Mouse (Mus musculus): Measurements from ENCODE around the gene Ywhae. TPM values are rescaled to one million over a fixed set of nuclear protein-coding genes. Genes with fewer than 3 reads are reported as not detected.
"Not testable (repeated sequence)": the region's sequence is repeated elsewhere in the genome, so short reads cannot be mapped to it uniquely, and the experiment has no call there.

The Ywhae gene
- polyA plus RNA-seq, 1 experiment from 2014 or later, result 1,137 TPM

DNA sequence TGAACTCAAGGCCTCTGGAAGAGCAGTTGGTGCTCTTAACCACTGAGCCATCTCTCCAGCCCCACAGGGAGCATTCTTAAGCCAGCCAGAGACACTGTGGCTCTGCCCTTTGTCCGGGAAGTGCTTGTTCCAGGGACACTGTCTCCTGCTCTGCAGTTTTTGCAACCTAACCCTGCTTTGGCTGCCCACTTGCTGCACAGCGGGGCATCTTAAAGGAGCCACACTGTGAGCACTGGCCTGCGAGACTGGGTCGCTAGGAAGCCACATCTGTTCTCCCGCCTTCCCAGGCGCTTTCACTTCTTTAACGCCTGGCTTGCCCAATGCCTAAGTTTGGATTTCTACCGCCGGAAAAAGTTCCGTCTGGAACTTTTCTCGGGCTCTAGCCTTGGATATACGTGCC, 17.1 kb upstream of the Ywhae start:
- H3K27ac ChIP-seq, result no peak overlapping the region
- H3K9me3 ChIP-seq (replicated peaks), result peaks cover 2% of the 10 kb centered on the region; the same call in 1 of the 2 replicates
- WGBS, result 21% methylated on average over 12 of the region's 12 CpGs
- no peaks in the 10 kb centered on the region for H3K27me3 ChIP-seq (ENCODE audit: low read depth, poor library complexity, severe bottlenecking)
- no peak overlapping the region for H3K4me3 ChIP-seq
- 0 out of 2 replicates have a peak, but pooled peaks cover 3% of the 10 kb centered on the region for H3K4me1 ChIP-seq
- no peaks in the 10 kb centered on the region for H3K36me3 ChIP-seq
- no peak for DNase-seq (ENCODE audit: low spot score)

DNA sequence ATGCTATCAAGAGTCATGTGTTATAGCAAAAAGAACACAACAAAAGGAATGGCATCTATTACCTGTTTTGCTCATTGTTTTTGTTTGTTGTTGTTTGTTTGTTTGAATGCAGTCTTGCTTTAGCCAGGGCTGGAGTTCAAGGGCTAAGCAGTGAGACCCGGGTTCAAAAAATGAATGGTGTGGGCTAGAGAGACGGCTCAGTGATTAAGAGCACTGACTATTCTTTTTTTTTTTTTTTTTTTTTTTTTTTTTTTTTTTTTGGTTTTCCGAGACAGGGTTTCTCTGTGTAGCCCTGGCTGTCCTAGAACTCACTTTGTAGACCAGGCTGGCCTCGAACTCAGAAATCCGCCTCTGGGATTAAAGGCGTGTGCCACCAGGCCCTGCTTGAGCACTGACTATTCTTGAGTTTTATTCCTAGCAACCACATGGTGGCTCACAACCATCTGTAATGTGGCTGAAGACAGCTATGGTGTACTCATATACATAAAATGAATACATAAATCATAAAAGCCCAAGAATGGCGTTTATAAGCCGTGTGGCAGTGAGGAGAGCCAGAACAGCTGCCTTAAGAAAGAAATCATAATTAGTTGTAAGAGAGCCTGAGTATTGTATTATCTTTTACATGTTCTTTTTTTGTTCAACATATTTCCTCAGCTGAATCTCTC, 15.9 kb upstream of the Ywhae start:
- H3K27ac ChIP-seq, result no peak overlapping the region
- no peak overlapping the region for H3K4me3 ChIP-seq
- no peak for DNase-seq (ENCODE audit: low spot score)
- H3K27me3 ChIP-seq (ENCODE audit: low read depth, poor library complexity, severe bottlenecking), result no peaks in the 10 kb centered on the region
- WGBS, result 85% methylated on average over 8 of the region's 8 CpGs
- no peaks in the 10 kb centered on the region for H3K36me3 ChIP-seq
- H3K9me3 ChIP-seq (replicated peaks), result peaks cover 3% of the 10 kb centered on the region; the same call in 1 of the 2 replicates
- H3K4me1 ChIP-seq, result 0 out of 2 replicates have a peak, but pooled peaks cover 3% of the 10 kb centered on the region

DNA sequence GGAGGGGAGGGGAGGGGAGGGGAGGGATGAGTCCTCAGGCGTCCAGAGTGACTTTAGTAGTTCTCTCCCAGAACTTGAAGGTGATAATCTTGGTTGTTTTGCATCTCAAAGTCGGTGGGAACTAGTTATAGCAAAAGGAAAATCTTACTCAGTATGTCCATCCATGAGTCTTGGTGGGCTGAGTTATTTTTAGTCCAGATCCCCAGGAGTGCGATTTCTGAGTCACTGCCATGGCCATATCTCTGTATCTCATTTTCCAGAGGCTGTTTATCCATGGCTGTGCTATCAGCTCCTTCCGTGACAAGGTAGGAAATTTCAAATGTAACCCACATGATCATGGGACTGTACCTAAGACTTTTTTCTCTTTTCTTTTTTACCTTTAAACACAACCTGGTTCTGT, 10.3 kb upstream of the Ywhae start:
- no peaks in the 10 kb centered on the region for H3K27me3 ChIP-seq (ENCODE audit: low read depth, poor library complexity, severe bottlenecking)
- no peak overlapping the region for H3K4me3 ChIP-seq
- 0 out of 2 replicates have a peak, but pooled peaks cover 3% of the 10 kb centered on the region for H3K9me3 ChIP-seq (replicated peaks)
- WGBS, result 58% methylated on average over 4 of the region's 4 CpGs
- H3K36me3 ChIP-seq, result no peaks in the 10 kb centered on the region
- no peak overlapping the region for H3K27ac ChIP-seq
- no peaks in the 10 kb centered on the region for H3K4me1 ChIP-seq
- no peak for DNase-seq (ENCODE audit: low spot score)

DNA sequence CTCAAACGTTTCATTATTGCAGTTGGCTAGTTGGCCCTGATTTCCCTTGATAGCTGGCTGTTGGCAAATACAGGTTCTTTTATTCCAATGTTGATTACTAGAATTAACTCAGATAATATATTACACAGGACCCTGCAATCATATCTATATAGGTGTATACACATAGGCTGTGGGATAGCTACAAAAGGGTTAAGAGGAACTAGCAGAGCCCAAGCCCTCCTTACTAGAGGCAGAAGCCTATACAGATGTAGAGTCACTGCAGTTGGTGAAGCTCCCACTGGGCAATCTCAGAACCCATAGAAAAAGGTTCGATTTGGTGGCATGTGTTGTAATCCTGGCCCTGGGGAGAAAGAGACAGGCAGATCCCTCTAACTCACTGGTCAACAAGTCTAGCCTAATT, 5.5 kb upstream of the Ywhae start:
- WGBS, result 81% methylated on average over 2 of the region's 2 CpGs
- no peaks in the 10 kb centered on the region for H3K36me3 ChIP-seq
- no peak for DNase-seq (ENCODE audit: low spot score)
- H3K27ac ChIP-seq, result no peak overlapping the region
- 0 out of 2 replicates have a peak, but pooled peaks cover 15% of the 10 kb centered on the region for H3K27me3 ChIP-seq (ENCODE audit: low read depth, poor library complexity, severe bottlenecking)
- no peaks in the 10 kb centered on the region for H3K9me3 ChIP-seq (replicated peaks)
- H3K4me3 ChIP-seq, result no peak overlapping the region
- H3K4me1 ChIP-seq, result peaks cover 18% of the 10 kb centered on the region

DNA sequence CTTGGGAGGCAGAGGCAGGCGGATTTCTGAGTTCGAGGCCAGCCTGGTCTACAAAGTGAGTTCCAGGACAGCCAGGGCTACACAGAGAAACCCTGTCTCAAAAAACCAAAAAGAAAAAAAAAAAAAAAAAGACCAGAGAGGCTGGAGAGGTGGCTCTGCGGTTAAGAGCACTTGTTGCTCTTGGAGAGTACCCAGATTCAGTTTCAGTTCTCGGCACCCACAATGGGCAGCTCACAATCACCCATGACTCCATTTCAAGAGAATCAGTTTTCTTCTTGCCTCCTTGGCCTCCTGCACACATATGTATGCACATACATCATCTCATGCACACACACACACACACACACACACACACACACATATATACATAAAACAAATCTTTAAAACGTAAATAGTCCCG, 5.0 kb upstream of the Ywhae start:
- not testable (repeated sequence) for H3K27ac ChIP-seq; H3K9me3 ChIP-seq (replicated peaks); DNase-seq (ENCODE audit: low spot score); H3K4me3 ChIP-seq; H3K36me3 ChIP-seq
- Histone ChIP-seq H3K4me1 (peaks cover 22% of the 10 kb centered on the region), H3K27me3 (ENCODE audit: low read depth, poor library complexity, severe bottlenecking) (0 out of 2 replicates have a peak, but pooled peaks cover 15% of the 10 kb centered on the region)
- 94% methylated on average over 6 of the region's 6 CpGs for WGBS

DNA sequence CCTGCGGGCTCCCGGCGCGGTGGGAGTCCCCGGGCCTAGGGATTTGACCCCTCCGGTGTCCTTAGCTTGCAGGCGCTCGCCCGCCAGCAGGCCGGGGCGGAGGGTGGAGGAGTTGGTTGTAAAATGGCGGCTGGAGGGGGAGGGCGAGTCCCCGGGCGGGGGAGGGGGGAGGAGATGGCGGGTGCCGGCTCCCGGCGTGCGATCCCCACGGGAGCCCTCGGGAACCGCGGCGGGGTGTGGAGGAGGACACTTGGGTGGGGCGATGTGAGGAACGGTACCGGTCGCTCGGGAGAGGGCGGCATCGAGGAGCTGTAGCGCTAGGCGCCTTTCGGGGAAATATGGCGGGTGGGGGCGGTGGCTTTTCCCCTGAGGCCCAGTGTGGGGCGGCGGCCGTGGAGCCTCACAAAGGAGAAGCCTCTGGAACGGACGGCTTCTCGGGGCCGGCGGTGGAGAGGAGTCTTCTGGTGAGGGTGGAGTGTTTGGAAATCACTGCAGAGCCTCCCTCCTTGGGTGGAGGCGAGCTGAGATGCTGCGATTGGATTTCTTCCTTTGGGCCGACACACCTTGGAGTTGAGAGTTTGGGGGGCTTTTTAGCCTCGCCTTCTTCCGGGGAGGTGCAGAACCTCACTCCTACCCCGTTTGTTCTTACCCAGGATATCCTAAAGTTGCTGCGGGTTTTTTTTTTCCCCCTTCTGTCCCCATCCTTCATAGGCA, 715 bp downstream of the Ywhae start:
- Histone ChIP-seq H3K9me3 (replicated peaks) (no peaks in the 10 kb centered on the region), H3K36me3 (peaks cover 24% of the 10 kb centered on the region), H3K27me3 (ENCODE audit: low read depth, poor library complexity, severe bottlenecking) (0 out of 2 replicates have a peak, but pooled peaks cover 15% of the 10 kb centered on the region), H3K27ac (peak overlapping the region; percentile 100), H3K4me3 (peak overlapping the region; percentile 98), H3K4me1 (peaks cover 33% of the 10 kb centered on the region)
- under 1% methylated on average over 52 of the region's 52 CpGs for WGBS
- DNase-seq (ENCODE audit: low spot score), result peak; percentile 87

DNA sequence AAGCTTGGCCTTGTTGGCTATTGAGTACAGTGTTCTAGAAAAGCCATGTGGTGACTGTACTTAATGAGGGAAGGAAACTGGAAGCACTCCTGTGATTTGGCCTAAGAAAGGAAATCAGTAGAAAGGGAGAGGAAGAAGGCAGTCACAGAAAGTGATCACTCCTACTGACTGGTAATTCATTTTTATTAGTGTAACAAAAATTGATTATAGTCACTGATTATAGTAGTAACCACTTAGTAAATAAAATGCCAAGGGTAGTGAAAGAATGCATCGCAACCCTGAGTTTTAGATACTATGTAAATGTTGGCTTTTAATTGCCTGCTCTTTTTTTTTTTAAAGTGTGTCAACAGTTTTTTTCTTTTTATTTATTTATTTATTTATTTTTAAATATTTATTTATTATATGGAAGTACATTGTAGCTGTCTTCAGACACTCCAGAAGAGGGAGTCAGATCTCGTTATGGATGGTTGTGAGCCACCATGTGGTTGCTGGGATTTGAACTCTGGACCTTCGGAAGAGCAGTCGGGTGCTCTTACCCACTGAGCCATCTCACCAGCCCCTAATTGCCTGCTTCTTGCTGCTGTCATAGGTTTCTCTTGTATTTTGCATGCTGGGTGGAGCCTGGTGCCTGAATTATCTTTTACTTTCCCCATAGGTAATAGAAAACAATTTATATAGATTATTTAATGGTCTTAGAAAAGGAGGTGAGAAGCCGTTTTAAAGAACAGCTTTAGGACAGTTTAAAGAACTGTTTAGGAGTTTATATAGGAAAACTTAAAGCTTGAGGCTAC, 3.0 kb downstream of the Ywhae start:
- peaks cover 28% of the 10 kb centered on the region for H3K4me1 ChIP-seq

DNA sequence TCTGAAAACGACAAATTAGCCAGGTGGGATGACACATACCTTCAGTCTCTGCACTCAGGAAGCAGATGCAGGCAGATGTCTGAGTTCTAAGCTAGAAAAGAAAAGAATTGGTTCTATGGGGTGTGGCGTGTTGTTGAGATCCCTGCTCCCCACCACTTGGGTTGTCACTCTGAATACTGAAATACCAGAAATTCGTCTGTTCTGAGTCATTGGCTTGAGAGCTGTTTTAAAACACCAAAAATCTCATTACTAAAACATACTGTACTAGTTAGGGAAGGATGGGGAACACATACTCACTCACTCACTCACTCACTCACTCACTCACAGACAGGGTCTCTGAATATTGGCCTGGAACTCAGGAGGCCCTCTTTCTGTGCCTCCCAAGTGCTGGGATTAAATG, 4.3 kb downstream of the Ywhae start:
- Histone ChIP-seq H3K36me3 (peaks cover 56% of the 10 kb centered on the region), H3K4me1 (peaks cover 27% of the 10 kb centered on the region), H3K4me3 (no peak overlapping the region), H3K27me3 (ENCODE audit: low read depth, poor library complexity, severe bottlenecking) (no peaks in the 10 kb centered on the region), H3K9me3 (replicated peaks) (no peaks in the 10 kb centered on the region), H3K27ac (no peak overlapping the region)
- no peak for DNase-seq (ENCODE audit: low spot score)
- 79% methylated on average over 3 of the region's 3 CpGs for WGBS

More for the DNA sequence above, 3.0 kb downstream of the Ywhae start:
- Histone ChIP-seq H3K27ac (no peak overlapping the region), H3K27me3 (ENCODE audit: low read depth, poor library complexity, severe bottlenecking) (0 out of 2 replicates have a peak, but pooled peaks cover 8% of the 10 kb centered on the region), H3K4me3 (peak overlapping the region; percentile 98; the same call in 1 of the 2 replicates), H3K36me3 (peaks cover 46% of the 10 kb centered on the region), H3K9me3 (replicated peaks) (no peaks in the 10 kb centered on the region)
- WGBS, result 89% methylated on average over 5 of the region's 5 CpGs
- DNase-seq (ENCODE audit: low spot score), result no peak

DNA sequence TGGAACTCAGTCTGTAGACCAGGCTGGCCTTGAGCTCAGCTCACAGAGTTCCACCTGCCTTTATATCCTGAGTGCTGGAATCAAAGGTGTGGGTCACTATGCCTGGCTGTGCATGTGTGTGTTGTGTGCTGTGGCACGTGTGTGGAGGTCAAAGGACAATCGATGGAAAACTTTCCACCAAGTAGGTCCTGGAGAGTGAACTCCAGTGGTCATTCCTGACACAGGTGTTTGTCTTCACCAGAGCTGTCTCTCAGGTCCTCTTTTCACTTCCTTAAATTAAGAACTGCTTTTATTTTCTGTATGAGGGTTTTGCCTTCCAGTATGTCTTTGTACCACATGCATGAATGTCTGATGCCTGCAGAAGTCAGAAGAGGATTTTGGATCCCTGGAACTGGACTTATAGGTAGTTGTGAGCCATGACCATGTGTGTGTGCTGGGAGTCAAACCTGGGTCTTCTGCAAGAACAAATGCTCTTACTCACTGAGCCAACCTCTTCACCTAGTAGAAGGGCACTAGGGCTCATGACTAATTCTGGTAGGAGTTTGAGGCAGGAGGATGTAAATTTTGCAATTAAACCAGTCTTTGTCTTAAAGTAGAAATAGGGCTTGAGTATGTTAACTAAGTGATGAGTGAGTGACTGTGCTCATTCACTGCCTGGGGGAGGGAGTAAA, 5.3 kb downstream of the Ywhae start:
- Histone ChIP-seq H3K36me3 (peaks cover 64% of the 10 kb centered on the region), H3K27ac (no peak overlapping the region), H3K27me3 (ENCODE audit: low read depth, poor library complexity, severe bottlenecking) (no peaks in the 10 kb centered on the region), H3K4me1 (peaks cover 20% of the 10 kb centered on the region), H3K9me3 (replicated peaks) (no peaks in the 10 kb centered on the region), H3K4me3 (no peak overlapping the region)
- no peak for DNase-seq (ENCODE audit: low spot score)
- WGBS, result 93% methylated on average over 2 of the region's 2 CpGs

DNA sequence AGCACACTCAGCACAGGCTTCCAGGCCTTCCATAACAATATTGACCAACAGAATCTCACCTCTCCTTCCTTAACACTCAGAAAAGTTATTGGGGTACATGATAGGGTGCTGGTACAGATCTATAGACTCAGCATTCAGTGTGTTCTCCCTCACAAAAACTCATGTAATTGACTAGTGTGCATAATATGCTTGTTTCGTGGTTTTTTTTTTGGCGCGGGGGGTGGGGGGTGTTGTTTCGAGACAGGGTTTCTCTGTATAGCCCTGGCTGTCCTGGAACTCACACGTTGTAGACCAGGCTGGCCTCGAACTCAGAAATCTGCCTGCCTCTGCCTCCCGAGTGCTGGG, 5.8 kb downstream of the Ywhae start:
- Histone ChIP-seq H3K36me3 (peaks cover 69% of the 10 kb centered on the region), H3K4me1 (peaks cover 20% of the 10 kb centered on the region), H3K4me3 (no peak overlapping the region), H3K9me3 (replicated peaks) (no peaks in the 10 kb centered on the region), H3K27me3 (ENCODE audit: low read depth, poor library complexity, severe bottlenecking) (no peaks in the 10 kb centered on the region), H3K27ac (no peak overlapping the region)
- WGBS, result 94% methylated on average over 7 of the region's 7 CpGs
- no peak for DNase-seq (ENCODE audit: low spot score)

DNA sequence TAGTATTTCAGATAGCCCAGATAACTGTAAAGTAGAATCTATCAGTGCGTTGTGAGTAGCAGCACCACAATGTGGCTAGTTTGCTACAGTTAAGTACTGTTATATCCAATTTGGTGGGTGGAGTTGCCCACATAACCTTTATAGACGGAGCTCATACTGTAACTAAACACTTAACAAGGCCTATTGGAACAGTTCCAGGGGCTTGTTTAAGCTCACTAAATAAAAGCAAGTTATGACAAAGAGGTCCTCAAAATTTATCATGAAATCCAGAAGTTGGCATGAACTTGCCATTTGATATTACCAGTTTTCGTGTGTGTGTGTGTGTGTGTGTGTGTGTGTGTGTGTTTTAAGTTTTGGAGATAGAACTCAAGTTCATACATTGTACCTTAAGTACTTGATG, 7.5 kb downstream of the Ywhae start:
- no peak overlapping the region for H3K4me3 ChIP-seq

DNA sequence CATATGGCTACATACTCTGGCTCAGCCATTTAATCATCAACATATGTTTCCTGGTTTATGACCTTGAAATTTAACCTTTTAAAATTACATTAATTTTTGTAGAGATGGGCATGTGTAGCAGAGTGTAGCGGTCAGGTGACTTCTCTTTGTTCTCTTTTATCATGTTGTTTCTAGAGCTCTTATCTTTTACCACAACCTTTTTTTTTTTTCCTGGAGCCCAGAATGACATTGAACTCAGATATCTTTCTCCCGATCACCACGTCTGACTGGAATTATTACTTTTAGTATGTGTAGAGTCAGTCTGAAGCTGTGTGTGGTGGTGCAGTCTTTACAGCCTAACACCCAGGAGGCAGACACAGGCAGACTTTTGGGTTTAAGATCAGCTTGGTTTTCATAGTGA, 8.9 kb downstream of the Ywhae start:
- Histone ChIP-seq H3K27ac (no peak overlapping the region), H3K4me1 (peaks cover 9% of the 10 kb centered on the region), H3K4me3 (no peak overlapping the region), H3K36me3 (peaks cover 78% of the 10 kb centered on the region), H3K27me3 (ENCODE audit: low read depth, poor library complexity, severe bottlenecking) (no peaks in the 10 kb centered on the region), H3K9me3 (replicated peaks) (no peaks in the 10 kb centered on the region)
- WGBS, result 90% methylated on average over 3 of the region's 3 CpGs
- DNase-seq (ENCODE audit: low spot score), result no peak

More for the DNA sequence above, 7.5 kb downstream of the Ywhae start:
- DNase-seq (ENCODE audit: low spot score), result no peak
- H3K36me3 ChIP-seq, result peaks cover 82% of the 10 kb centered on the region
- no peaks in the 10 kb centered on the region for H3K9me3 ChIP-seq (replicated peaks)
- H3K27me3 ChIP-seq (ENCODE audit: low read depth, poor library complexity, severe bottlenecking), result no peaks in the 10 kb centered on the region
- H3K4me1 ChIP-seq, result peaks cover 14% of the 10 kb centered on the region
- H3K27ac ChIP-seq, result no peak overlapping the region
- whole genome bisulfite sequencing, result 94% methylated on average over 3 of the region's 3 CpGs

Measured in limb, embryonic 10.5 days (tissue).